In the genomic region with DNA sequence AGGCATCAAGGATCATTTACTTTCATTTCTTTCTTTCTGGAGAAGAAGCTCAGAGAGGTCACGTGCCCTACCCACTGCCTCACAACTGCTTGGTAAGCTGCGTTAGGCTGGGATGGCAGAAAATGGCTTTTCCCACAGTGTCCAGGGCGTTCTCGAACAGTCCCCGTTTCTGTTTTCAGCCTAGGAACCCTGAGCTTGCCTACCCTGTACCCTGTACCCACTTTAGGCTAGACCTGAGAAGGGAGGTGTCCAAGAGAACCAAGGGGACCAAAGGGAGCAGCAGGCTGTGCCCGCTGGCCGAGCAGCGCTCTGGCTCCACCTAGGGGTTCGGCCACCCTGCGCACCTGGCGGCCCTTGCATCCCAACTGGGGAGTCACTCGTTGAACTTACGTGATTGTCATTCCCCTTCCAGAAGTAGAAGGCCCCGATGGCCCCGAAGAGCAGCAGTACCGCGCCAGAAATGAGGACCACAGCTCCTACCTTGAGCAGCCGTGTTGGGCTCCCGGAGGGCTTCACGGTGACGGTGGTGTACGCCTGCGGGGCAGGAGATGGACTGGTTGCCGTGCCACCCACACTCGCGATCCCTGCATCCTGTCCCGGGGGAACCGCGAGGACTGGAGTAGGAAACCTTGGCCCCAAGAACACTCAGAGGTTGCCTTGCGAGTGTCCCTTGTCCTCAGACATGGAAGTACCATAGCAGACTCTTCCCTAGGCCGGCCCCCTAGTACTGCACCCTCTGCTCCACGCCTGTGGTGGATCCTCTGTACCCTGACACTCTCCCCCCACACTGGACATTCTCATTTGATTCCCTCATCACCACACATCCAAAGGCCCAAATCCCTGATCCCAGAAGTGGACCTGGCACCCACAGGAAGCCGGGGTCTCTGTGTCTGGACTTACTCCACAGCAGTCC, we compare ENCODE assay signal across 7 mouse cellular contexts. TPM values are rescaled to one million over a fixed set of nuclear protein-coding genes. Genes with fewer than 3 reads are reported as not detected.
DNase-seq lines count a peak whose midpoint lies in the region; ATAC-seq and TF ChIP-seq lines count a peak whose summit lies in the region.

No protein-coding gene starts in this region.

- 18% methylated on average over 33 of the region's 33 CpGs for WGBS in hindbrain, embryonic 13.5 days
- 20% methylated on average over 33 of the region's 33 CpGs for WGBS in limb, embryonic 10.5 days
- 17% methylated on average over 33 of the region's 33 CpGs for WGBS in midbrain, embryonic 10.5 days
- WGBS in small intestine, adult 2 months, result 13% methylated on average over 33 of the region's 33 CpGs

- H3K27ac ChIP-seq in hindbrain, embryonic 13.5 days, result peak overlapping the region; percentile 26; the same call in 1 of the 2 replicates
- no peak overlapping the region for H3K27ac ChIP-seq in limb, embryonic 10.5 days
- H3K27ac ChIP-seq in midbrain, embryonic 10.5 days (replicated peaks), result peak overlapping the region; percentile 43; the same call in 1 of the 2 replicates
- H3K27ac ChIP-seq in small intestine, adult 2 months (ENCODE audit: insufficient read depth, low read depth, low read length), result no peak overlapping the region

- peaks cover 9% of the 10 kb centered on the region for H3K27me3 ChIP-seq in hindbrain, embryonic 13.5 days
- H3K27me3 ChIP-seq in limb, embryonic 10.5 days (ENCODE audit: low read depth, poor library complexity, severe bottlenecking), result peaks cover 24% of the 10 kb centered on the region
- peaks cover 23% of the 10 kb centered on the region for H3K27me3 ChIP-seq in midbrain, embryonic 10.5 days (ENCODE audit: low read depth, poor library complexity, severe bottlenecking)
- no peaks in the 10 kb centered on the region for H3K27me3 ChIP-seq in small intestine, adult 2 months (ENCODE audit: control insufficient read depth, insufficient read depth, low read length)

- no peaks in the 10 kb centered on the region for H3K9me3 ChIP-seq in hindbrain, embryonic 13.5 days
- H3K9me3 ChIP-seq in limb, embryonic 10.5 days (replicated peaks), result no peaks in the 10 kb centered on the region
- no peaks in the 10 kb centered on the region for H3K9me3 ChIP-seq in midbrain, embryonic 10.5 days (replicated peaks)

- no peak for TF ChIP-seq POLR2A in small intestine, adult 2 months (IDR thresholded peaks at IDR 0.05; ENCODE audit: low read depth, low read length)

- H3K9ac ChIP-seq in hindbrain, embryonic 13.5 days, result peak overlapping the region; percentile 40; the same call in 1 of the 2 replicates

- peak; percentile 43 for DNase-seq in ZHBTc4 (ENCODE audit: low read depth, low spot score)
- peak; percentile 16 for DNase-seq in cerebellum, adult 9-11 months
- DNase-seq in frontal cortex, postnatal 36 days (ENCODE audit: low spot score in 2 of 2), result peak; percentile 18 to 40
- DNase-seq in limb, embryonic 10.5 days (ENCODE audit: low spot score), result peak; percentile 76
- peak; percentile 67 for DNase-seq in midbrain, embryonic 10.5 days (ENCODE audit: low spot score)

- H3K36me3 ChIP-seq in hindbrain, embryonic 13.5 days, result no peaks in the 10 kb centered on the region
- H3K36me3 ChIP-seq in limb, embryonic 10.5 days, result no peaks in the 10 kb centered on the region
- H3K36me3 ChIP-seq in midbrain, embryonic 10.5 days, result no peaks in the 10 kb centered on the region
- no peaks in the 10 kb centered on the region for H3K36me3 ChIP-seq in small intestine, adult 2 months (ENCODE audit: control insufficient read depth, insufficient read depth, low read length)

- peak; percentile 80 for TF ChIP-seq CTCF in small intestine, adult 2 months (IDR thresholded peaks at IDR 0.05; ENCODE audit: extremely low read depth, insufficient read length, insufficient replicate concordance, low read depth, low read length)

- ATAC-seq in hindbrain, embryonic 13.5 days (ENCODE audit: low FRiP score), result 0 out of 2 replicates have a peak, but pooled peaks have one; percentile 30

- H3K4me3 ChIP-seq in hindbrain, embryonic 13.5 days, result peak overlapping the region; percentile 19
- peak overlapping the region; percentile 34 for H3K4me3 ChIP-seq in limb, embryonic 10.5 days
- H3K4me3 ChIP-seq in midbrain, embryonic 10.5 days, result peak overlapping the region; percentile 49
- peak overlapping the region; percentile 54 for H3K4me3 ChIP-seq in small intestine, adult 2 months (ENCODE audit: low read depth, low read length)

- H3K4me2 ChIP-seq in hindbrain, embryonic 13.5 days, result peak overlapping the region; percentile 45

- H3K4me1 ChIP-seq in hindbrain, embryonic 13.5 days (replicated peaks), result peaks cover 44% of the 10 kb centered on the region
- peaks cover 13% of the 10 kb centered on the region for H3K4me1 ChIP-seq in limb, embryonic 10.5 days
- peaks cover 20% of the 10 kb centered on the region for H3K4me1 ChIP-seq in midbrain, embryonic 10.5 days
- peaks cover 3% of the 10 kb centered on the region; the same call in 1 of the 2 replicates for H3K4me1 ChIP-seq in small intestine, adult 2 months (ENCODE audit: control insufficient read depth, insufficient read depth, insufficient read length, low read length)

RNA-seq across cellular contexts. Expression of a gene that starts 0.7 kb away (rescaled TPM):
- 5.1 and 11.3 TPM in 2 replicates for polyA plus RNA-seq in hindbrain, embryonic 13.5 days (2015; fragmentation: Nextera tagmentation; extraction: Ambion mirVana)
- 0.20 and 4.9 TPM in 2 replicates for polyA plus RNA-seq in limb, embryonic 10.5 days (2016; fragmentation: Nextera tagmentation; extraction: Ambion mirVana)
- 5.3 and 6.3 TPM in 2 replicates for polyA plus RNA-seq in midbrain, embryonic 10.5 days (2016; fragmentation: Nextera tagmentation; extraction: Ambion mirVana)
- polyA plus RNA-seq in small intestine, adult 2 months (2012; rRNA removed), result not detected in 2 replicates

Comparison
In these comparisons a context has a peak if more than half of its experiments do, and no peak if none do; other contexts are left out.
1. DNase-seq: peak in every context shown above with its lines; median percentile 76 in limb, embryonic 10.5 days; 67 in midbrain, embryonic 10.5 days; 43 in ZHBTc4; 29 in frontal cortex, postnatal 36 days; 16 in cerebellum, adult 9-11 months.
2. H3K27ac ChIP-seq: peak in hindbrain, embryonic 13.5 days (single experiment) and midbrain, embryonic 10.5 days (single experiment); none in limb, embryonic 10.5 days (single experiment) and small intestine, adult 2 months (single experiment).
3. Peak in every context shown above with its lines, with median percentiles within 50 percentile points of each other: H3K4me3 ChIP-seq.